Mouse (Mus musculus) gastrocnemius, adult 8-10 months (tissue): Measurements from ENCODE around the gene Plxna1. TPM values are rescaled to one million over a fixed set of nuclear protein-coding genes. Genes with fewer than 3 reads are reported as not detected.

ENCODE experiments used
- DNase-seq, 2 experiments: peaks; one replicate each; pipeline ENCODE4 v3.0.0; 2022; ENCODE audit warnings: low spot score in 2 of 2
- total RNA-seq, 4 experiments: library from RNA; stranded (reverse); gene quantifications; 2 replicates each; pipeline ENCODE4 v1.2.4; 2022

The Plxna1 gene
- total RNA-seq, 4 experiments from 2014 or later = 7.6 to 17.9 (median 10.6) TPM

DNA sequence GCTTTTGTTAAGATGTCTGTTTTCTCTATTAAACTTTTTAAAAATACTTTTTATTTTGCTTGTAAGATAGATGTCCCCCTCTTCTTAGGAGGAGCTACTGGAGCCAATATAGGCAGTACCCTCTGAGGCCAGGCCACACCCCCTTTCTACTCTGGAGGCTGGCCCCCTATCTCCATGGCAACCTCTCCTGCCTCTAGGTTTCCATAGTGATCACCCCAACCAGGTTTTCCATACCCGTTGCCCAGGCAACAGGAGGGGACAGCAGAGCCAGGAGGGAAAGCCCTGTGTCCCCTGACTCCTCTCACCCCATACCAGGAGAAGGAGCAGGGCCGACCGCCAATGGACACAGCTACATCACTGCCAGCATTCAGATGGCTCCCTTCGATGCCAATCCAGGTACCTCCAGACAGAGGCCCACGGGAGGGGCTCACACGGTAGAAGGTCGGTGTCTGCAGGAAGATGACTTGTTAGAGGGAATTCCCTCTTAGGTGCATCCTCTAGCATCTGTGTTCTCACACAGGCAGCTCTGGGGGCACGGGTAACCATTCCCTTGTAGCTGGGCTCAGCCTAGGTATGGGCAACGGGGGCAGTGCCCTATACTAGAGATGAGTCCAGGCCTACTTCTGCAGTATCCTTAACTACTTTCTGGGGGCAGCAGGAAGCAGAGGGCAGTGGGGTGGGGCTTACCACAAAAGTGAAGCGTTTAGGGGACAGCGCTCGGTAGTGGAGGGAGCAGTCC is 28.3 kb downstream of the Plxna1 start:
- no peak for DNase-seq

DNA sequence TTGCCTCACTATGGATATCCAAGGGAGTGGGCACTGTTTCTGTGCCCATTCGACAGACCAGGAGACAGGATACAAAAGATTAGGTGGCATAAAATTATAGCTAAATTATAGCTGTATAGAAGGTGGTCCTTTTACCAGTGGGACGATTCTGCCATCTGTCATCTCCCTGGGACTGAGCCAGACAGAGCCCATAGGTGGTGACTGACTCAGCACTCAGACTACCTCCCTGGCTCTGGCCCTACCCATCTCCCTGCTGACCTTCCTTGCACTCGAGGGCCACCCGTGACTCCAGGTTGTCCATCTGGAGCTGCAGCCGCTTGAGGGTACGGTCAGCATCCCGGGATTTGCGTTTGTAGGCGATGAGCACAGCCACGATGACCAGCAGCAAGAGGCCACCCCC is 31.5 kb downstream of the Plxna1 start:
- DNase-seq = no peak

DNA sequence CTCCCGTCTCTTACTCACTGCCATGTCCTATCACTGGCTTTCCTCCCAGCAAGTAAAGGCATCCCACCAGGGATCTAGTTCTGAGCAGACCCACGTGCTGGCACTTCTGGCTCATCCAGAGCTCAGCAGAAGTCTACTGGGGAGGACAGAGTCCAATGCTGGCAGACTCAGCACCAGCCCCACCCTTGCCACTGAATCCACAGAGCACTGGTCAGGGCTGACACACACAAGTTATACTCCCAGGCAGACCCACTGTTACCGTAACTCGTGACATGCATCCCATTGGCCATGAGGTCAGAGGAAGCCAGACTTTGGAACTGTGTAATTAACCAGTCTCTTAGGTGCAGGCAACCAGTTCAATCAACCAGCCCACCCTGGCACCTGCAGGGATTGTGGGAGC is 33.8 kb downstream of the Plxna1 start:
- DNase-seq = no peak

DNA sequence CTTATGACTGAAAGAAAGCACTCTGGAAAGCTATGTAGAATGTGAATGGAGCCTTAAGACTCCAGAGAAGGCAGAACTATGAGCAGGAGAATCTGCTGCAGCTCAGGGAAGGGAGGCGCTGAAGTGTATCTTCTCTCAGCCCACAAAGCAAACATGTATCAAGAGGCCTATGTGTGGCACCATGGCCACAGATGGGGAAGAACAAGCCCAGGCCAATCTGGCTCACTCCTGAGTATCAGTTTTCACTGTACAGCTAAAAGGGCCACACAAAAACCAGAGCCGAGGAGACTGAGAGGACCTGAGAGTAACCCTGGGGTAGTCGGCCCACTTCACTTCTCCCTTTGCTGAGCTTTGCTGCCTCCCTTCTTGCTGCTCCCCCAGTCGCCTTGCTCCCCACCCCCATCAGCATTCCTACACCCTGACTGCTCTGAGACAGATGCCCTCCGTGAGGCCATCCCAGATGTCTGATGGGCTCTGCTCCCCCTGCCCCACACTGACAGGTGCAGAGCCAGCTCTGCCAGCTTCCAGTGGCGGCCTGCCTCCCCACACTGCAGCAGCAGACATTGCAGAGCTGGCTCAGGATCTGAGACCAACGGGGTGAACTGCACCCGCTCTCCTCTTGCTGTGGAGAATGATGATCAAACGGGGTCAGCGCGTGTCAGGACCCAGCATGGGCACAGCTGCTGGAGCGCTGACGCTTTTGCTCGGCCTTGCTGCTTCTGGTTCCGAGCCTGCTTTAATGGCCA is 34.5 kb downstream of the Plxna1 start:
- DNase-seq = peak in 1 of 2 experiments; percentile 56

DNA sequence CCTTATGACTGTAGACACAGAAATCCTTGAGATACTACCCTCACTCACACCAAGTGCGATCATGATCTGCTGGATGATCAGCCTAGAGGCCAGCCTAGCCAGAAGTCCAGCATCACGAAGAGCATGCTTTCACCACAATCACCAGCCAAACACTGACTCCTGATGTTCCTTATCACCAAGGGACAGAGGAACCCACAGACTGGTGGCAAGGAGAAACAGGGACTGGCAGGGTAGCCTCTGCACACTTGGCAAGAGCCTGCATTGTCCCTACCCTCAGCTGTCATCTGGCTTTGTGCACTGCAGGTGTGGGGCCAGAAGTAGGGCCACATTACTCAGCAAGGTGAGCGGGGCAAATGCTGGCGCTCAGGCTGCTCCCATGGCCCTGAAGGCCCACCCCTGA is 37.6 kb downstream of the Plxna1 start:
- no peak for DNase-seq

DNA sequence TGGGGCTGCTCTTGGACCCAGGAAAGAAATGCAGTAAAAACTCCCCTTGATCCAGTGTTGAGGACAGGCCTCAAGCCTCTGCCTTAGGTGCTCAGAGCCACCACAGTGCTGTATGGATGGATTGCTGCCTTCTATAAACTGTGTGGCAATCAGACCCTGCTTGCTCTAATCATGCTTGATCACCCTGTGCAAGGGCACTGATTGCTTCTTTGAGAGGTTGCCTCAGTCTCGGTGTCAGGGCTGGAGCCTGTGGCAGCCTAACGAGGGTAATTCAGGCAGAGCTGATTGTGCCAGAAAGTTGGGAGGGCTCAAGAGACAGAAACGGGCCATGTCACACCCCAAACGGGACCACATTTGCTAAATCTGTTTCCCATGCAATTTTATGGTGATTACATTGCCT is 47.2 kb downstream of the Plxna1 start:
- DNase-seq = no peak

DNA sequence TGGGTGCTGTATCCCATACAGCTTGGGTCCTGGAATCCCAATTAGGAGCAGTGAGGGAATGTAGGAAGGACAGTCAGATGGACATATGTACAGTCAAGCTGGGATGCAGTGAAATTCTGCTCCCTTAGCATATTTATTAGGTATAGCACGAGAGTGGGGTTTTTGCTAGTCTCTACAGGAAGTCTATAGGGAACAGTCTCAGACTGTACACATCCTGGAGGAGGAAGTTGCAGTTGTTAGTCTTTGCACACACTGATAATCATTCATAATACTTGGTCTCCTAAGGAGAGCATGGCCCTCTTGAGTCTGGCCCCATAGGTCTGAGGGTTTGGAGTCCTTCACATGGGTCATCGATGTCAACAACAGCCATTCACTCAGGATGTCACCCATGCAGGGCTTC is 50.9 kb downstream of the Plxna1 start:
- no peak for DNase-seq

DNA sequence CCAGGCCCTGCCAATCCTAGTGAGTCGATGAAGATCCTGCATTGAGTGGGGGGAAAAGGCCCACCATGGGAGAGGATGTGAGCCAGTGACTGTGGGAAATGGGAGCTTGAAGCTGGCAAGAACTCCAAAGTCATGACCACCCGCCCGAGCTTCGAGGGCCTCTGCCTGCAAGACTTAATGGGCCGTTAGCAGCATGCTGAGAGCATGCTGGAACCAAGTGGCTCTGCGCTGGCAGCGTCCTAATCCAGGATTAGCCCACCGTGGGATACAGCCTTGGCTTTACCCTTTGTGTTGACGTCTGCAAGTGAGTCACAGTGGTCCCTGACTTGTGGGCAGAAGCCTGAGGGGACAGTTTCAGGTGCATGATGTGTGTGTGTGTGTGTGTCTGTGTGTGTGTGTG is 52.2 kb downstream of the Plxna1 start:
- no peak for DNase-seq

DNA sequence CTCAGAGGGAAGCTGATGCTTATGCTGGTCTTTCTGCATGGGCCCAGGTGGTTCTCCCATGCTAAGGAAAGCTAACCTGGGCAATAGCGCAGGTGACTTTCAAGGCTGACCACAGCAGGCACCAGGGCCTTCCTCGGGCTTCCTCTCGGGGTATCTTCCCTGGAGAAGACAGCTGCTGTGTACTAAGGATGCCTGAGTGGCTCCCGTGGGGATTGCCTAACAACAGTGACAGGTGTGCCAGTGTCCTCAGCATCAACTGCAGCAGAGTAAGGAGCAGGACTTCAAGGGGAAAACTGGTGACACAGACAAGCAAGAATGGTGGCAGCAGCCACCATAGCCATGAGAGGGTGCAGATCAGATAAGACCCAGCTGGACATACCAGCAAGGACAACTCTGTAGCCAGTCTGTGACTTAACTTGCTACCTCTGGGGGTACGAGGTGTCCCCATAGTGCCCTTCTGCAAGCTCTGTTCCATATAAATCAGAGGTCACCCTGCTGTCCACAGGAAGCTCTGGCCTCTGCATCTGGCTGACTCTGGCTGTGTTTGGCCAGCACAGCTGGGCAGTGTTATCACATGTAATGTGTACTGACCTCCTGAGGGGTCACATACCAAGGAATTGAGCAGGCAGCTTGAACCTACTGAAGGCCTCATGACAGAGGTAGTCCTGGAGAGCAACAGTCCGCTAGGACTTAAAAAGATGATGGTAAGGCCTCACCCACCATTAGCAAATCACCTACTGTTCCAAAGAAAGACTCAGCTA is 54.0 kb downstream of the Plxna1 start:
- DNase-seq = no peak

DNA sequence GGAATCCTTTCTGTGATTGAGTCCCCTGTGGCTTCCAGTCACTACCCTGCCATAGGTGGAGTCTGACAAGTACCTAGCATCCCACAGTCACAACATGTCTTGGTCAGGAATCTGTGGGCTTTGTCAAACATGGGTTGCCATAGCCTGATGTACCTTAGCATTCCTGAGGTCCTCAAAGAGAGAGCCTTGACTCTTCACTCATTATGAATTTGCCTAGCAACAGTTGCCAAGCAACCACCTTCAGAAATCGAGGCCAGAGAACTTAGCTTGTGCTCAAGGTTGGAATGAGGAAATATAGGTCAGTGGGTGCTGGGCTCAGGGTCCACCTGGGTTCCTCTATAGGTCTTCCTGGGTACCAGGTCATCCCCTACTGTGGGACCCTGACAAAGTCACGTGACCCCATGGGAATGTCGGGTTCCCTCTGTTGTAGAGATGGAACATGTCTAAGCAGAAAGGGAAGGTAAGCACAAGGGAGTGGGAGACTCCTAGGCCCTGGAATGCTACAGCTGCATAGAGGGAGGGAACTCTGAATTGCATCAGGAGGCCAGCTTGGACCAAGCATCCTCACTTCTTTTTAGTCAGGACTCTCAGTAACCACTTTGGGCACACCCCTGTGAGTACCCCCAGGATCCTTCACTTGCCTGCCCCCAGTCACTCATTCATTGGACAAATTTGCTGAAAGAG is 57.9 kb downstream of the Plxna1 start:
- DNase-seq = no peak

DNA sequence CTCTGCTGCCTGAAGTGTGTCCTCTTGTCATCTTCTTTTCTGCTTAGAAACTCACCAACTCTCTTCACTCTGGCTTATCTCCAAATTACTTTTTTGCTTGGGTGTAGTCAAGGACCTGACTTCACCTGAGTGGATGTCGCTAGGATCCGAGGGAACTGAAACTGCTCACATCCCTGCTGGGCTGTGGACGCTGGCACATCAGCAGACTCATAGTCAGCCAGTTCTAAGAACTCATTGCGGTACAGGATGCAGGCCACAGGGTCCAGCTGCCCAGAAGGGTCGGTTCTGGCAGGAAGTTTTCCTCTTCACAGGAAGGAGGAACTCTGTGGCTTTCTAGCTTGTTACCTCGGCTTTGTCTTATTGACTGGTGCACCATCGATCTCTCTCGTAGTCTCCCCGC is 62.6 kb downstream of the Plxna1 start:
- no peak for DNase-seq

DNA sequence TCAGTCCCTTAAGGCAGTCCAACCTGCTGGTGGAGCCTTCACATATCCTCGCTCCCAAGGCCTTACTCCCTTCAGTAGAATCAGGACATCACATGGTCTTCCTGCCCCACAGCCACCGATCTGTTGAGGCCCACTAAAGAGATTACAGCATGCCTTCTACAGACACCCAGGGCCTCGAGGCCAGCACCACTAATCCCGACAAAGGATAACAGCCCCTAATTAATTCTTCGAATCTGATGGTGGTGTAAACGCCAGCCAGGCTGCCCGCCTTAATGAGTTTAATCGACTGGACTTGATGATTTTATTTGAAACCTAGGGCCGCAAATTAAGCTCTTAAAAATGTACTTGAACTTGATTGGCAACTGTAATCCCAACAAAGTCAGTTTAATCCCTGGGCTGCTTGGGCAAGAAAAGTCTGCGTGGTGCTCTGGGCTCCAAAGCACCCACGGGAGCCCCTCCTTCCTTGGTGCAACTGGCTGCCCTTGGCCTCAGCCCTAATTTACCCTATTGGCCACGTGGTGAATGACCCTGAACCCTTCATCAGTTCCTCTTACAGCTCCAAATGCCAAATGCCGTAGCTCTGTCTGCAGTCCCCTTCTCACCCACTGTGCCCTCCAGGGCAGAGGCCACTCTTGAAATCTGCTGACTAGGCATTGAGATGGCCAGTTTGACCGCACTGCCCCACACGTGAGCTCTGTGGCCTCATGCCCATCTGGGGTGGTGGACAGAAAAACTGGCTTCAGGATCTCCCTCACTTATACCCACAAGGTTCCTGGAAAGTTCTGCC is 65.3 kb downstream of the Plxna1 start:
- DNase-seq = no peak

DNA sequence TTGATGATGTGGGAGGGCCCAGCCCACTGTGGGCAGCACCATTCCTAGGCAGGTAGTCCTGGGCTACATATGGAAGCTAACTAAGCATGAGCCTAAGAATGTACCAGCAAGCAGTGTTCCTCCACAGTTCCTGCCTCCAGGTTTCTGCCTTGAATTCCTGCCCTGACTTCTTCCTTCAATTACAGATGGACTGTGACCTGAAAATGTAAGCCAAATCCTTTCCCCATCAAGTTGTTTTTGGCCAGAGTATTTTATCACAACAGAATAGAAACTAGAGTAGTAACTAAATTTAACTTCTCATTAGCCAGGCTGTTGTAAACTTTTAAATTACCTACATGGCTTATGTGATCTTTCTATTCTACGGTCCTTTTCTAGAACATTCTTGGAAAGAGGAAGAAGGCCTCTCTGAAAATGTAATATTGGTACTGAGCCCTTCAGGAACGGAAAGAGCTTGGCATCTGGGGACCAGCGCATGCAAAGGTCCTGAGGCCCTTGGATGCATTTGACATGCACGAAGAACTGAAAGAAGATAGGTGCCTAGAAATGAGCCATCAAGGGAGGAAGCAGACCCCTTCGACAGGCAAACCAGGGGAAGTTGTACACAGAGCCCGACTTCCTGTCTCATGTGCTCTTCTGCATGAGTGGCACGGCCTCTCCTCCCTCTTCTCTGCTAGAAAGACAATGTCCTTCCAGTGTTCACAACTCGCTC is 66.3 kb downstream of the Plxna1 start:
- no peak for DNase-seq

DNA sequence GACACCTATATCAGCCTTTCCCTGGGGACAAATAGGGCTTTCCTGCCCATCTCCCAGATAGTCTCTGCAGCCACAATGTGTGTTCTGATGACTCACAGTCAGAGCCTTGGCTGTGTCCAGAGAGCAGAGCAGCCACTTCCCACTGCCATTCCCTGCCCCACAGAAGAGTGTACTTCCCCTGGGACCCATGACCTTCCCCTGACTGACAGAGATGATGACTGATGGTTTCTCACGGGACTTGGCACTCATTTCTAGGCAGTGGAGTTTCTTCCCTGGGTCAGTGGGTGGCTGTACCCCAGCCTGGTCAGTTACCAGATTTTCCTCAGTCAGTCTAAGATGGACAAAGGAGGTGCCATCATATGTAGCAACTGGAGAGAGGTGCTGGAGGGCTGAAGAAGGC is 67.8 kb downstream of the Plxna1 start:
- no peak for DNase-seq

DNA sequence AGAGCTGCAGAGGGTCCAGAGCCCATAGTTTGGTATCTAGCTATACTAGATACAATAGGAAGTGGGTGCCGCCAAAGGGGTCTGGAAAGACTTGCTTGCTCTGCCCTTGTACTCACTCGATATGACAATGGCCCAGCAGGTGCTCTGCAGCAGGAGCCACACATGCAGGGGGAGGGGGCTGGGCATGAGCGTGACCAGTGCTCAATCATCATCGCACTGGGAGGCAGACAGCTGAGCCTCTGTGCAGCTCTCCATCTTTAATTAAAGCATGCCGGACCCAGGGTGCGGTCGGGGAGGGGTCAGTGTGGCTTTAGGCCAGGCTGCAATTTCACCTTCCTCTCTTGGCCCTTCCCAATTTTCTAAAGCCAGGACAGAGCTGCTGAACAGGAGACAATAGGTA is 70.9 kb downstream of the Plxna1 start:
- DNase-seq = no peak

DNA sequence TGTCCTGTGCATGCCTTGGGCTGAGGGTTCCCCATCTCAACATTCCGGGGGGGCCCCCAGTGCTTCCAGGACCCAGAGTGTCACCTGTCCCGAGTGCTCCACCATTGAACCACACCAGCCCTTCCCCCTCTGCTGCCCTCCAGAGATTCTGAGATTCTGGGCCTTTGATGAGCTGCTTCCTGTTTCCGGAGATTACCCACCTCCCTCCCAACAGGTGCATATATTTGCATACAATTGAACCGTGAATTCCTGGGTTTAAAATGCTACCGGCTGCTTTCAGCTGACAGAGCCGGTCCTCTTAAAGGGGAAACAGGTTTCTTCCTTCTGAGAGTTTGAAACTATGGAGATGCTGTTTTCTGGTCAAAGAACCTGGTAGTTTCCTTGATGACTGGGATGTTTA is 74.3 kb downstream of the Plxna1 start:
- DNase-seq = no peak

DNA sequence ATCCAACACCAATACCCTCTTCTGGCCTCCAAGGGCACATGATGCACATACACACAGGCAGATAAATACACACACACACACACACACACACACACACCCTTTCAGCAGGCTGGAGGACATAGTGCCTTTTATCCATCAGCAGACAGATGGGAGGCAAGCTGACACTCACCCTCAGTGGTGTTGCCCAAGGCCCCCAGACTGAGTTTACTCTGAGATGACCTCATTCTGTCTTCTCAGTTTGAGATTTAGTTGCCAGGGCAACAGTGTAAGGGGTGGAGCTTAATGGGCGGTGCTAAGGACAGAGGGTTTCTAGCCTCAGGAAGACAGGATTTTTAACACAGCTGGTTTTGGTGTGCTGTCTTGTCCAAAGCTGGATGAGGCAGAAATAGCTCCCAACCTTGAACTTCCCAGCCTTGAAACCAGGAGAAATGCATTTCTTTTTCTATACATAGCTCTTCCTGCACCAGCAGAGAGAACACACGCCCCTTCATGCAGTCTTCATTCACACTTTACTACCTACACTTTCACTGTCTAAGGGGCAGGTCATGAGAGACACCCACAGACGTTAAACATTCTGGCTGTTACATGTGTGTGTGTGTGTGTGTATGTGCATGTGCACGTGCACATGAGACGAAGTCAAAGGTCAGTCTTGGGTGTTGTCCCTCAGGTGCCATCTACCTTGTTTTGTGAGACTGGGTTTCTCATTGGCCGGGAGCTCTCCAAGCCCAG is 75.6 kb downstream of the Plxna1 start:
- no peak for DNase-seq

DNA sequence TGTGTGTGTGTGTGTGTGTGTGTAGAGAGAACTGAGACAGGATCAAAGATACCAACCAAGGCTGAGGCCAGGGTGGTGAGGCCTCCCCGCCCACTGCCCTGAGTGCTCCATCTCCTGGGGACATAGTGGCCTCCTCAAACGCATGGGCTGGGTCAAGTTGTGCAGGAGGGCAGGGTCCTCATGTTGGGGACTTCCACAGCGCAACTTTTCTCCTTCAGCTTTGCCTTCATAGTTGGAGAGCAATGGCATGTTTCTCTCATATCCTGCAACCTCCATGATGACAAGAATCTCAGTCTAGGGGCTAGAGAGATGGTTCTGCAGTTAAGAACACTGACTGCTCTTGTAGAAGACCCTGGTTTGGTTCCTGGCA is 76.1 kb downstream of the Plxna1 start:
- DNase-seq = no peak

DNA sequence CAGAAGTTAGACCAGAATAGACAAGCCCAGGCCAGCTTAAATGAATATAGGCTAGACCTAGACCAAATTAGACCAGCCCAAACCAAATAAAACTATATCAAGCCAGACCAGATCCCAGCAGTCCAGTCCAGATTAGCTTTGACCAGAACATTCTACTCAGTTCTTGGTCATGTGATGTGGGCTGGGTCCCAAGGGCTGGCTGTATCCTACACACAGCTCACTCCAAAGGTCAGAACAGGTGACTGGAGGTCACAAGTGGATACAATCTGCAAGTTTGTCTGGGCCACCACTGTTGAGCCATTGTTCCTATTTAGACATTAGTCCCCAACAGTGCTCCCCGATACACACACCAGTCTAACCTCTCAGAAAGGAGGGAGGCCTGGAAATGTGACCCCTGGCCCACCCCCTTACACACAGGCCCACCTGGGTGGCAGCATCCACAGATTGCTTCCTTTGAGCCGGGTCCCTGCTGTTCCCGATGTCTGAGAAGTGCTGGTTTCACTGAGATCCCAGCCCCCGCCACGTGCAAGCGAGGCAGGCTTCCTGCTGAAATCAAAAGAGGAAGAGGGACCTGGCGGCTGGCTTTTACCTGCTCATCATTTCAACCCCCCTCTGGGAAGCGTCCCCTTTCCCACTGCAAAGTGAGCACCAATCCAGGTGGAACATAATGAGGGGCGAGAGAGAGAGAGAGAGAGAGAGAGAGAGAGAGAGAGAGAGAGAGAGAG is 76.7 kb downstream of the Plxna1 start:
- no peak for DNase-seq
